8 mouse cellular contexts compared by ENCODE assay signal in genomic region chr11:98943741-98944461, GRCm38 (mm10). TPM values are rescaled to one million over a fixed set of nuclear protein-coding genes. Genes with fewer than 3 reads are reported as not detected.
A peak's percentile ranks its signal among the peaks of the same experiment; 100 is the strongest.
DNase-seq lines count a peak whose midpoint lies in the region; ATAC-seq and TF ChIP-seq lines count a peak whose summit lies in the region.

No protein-coding gene starts in this region.

- no peaks in the 10 kb centered on the region for H3K36me3 ChIP-seq in intestine, embryonic 16.5 days (ENCODE audit: control insufficient read depth, insufficient read depth, low read length)
- no peaks in the 10 kb centered on the region for H3K36me3 ChIP-seq in midbrain, embryonic 14.5 days (ENCODE audit: control insufficient read depth, insufficient read depth, low read length)

- H3K27ac ChIP-seq in embryonic fibroblast, embryonic 13.5 days (ENCODE audit: insufficient read depth, low read length): peak overlapping the region; percentile 90
- H3K27ac ChIP-seq in intestine, embryonic 16.5 days (ENCODE audit: low read length): peak overlapping the region; percentile 95
- H3K27ac ChIP-seq in midbrain, embryonic 14.5 days (replicated peaks; ENCODE audit: low read depth, low read length): 0 out of 2 replicates have a peak overlapping the region, but pooled peaks have one; percentile 52

- WGBS in intestine, embryonic 16.5 days: 36% methylated on average over 14 of the region's 14 CpGs
- WGBS in midbrain, embryonic 14.5 days: 32% methylated on average over 14 of the region's 14 CpGs

- peak; percentile 94 for DNase-seq in heart, adult 11 months
- DNase-seq in heart, adult 8-10 months (ENCODE audit: low spot score): no peak
- peak; percentile 84 to 86 for DNase-seq in B cell, adult 2 months
- DNase-seq in midbrain, embryonic 14.5 days: no peak
- DNase-seq in left cerebral cortex, adult 8-10 months (ENCODE audit: low spot score in 2 of 2): no peak
- DNase-seq in frontal cortex, postnatal 36 days (ENCODE audit: low spot score in 2 of 2): no peak

- TF ChIP-seq POLR2A in embryonic fibroblast, embryonic 13.5 days (IDR thresholded peaks at IDR 0.05; ENCODE audit: low read depth, low read length): no peak

- H3K4me3 ChIP-seq in embryonic fibroblast, embryonic 13.5 days (ENCODE audit: insufficient read depth, low read length): no peak overlapping the region
- H3K4me3 ChIP-seq in intestine, embryonic 16.5 days (ENCODE audit: low read length): no peak overlapping the region
- H3K4me3 ChIP-seq in midbrain, embryonic 14.5 days (replicated peaks; ENCODE audit: low read depth, low read length): no peak overlapping the region

- TF ChIP-seq CTCF in embryonic fibroblast, embryonic 13.5 days (IDR thresholded peaks at IDR 0.05; ENCODE audit: borderline replicate concordance, insufficient read depth, low read length): no peak

- H3K4me1 ChIP-seq in embryonic fibroblast, embryonic 13.5 days (ENCODE audit: control insufficient read depth, insufficient read depth, low read length): peaks cover 40% of the 10 kb centered on the region
- peaks cover 87% of the 10 kb centered on the region for H3K4me1 ChIP-seq in intestine, embryonic 16.5 days (ENCODE audit: control insufficient read depth, insufficient read depth, low read length)
- peaks cover 20% of the 10 kb centered on the region for H3K4me1 ChIP-seq in midbrain, embryonic 14.5 days (ENCODE audit: control insufficient read depth, insufficient read depth, low read length)

- no peaks in the 10 kb centered on the region for H3K27me3 ChIP-seq in intestine, embryonic 16.5 days (replicated peaks; ENCODE audit: control insufficient read depth, insufficient read depth, low read length)
- no peaks in the 10 kb centered on the region for H3K27me3 ChIP-seq in midbrain, embryonic 14.5 days (ENCODE audit: control insufficient read depth, insufficient read depth, low read length)

- no peak overlapping the region for H3K4me2 ChIP-seq in intestine, embryonic 16.5 days (ENCODE audit: low read depth, low read length)
- no peak overlapping the region for H3K4me2 ChIP-seq in midbrain, embryonic 14.5 days (ENCODE audit: low read length)

- ATAC-seq in intestine, embryonic 16.5 days: no peak
- ATAC-seq in midbrain, embryonic 14.5 days (ENCODE audit: low FRiP score, low TSS enrichment): no peak

- H3K9me3 ChIP-seq in intestine, embryonic 16.5 days (ENCODE audit: control insufficient read depth, low read length): no peaks in the 10 kb centered on the region
- no peaks in the 10 kb centered on the region for H3K9me3 ChIP-seq in midbrain, embryonic 14.5 days (ENCODE audit: control insufficient read depth, low read length)

- peak overlapping the region; percentile 69 for H3K9ac ChIP-seq in intestine, embryonic 16.5 days (ENCODE audit: low read depth, low read length)
- H3K9ac ChIP-seq in midbrain, embryonic 14.5 days (replicated peaks; ENCODE audit: low read length): no peak overlapping the region

RNA-seq across cellular contexts. Expression of gene Rara, which starts 16.3 kb away (rescaled TPM):
- 10 to 100 TPM; 10.8 to 13.5 (median 11.9) TPM for total RNA-seq in heart, adult 8-10 months (2022)
- 26.8 and 28.2 TPM in 2 replicates for polyA plus RNA-seq in embryonic fibroblast, embryonic 13.5 days (2011; ENCODE audit: insufficient read length, low read depth, missing spikeins)
- polyA plus RNA-seq in intestine, embryonic 16.5 days (2015; fragmentation: Nextera tagmentation; extraction: Ambion mirVana): 28.2 and 31.2 TPM in 2 replicates
- polyA plus RNA-seq in midbrain, embryonic 14.5 days (2014; fragmentation: Nextera tagmentation; extraction: Ambion mirVana): 8.8 and 11.0 TPM in 2 replicates
- total RNA-seq in left cerebral cortex, adult 8-10 months (2022): 10 to 100 TPM; 11.1 to 11.7 (median 11.4) TPM

RNA-seq across cellular contexts. Expression of gene Cdc6, which starts 36.3 kb away (rescaled TPM):
- under 1 TPM; 0.16 to 0.49 (median 0.25) TPM for total RNA-seq in heart, adult 8-10 months (2022)
- 7.4 and 11.8 TPM in 2 replicates for polyA plus RNA-seq in embryonic fibroblast, embryonic 13.5 days (2011; ENCODE audit: insufficient read length, low read depth, missing spikeins)
- 18.9 and 23.0 TPM in 2 replicates for polyA plus RNA-seq in intestine, embryonic 16.5 days (2015; fragmentation: Nextera tagmentation; extraction: Ambion mirVana)
- polyA plus RNA-seq in midbrain, embryonic 14.5 days (2014; fragmentation: Nextera tagmentation; extraction: Ambion mirVana): 2.5 and 5.6 TPM in 2 replicates
- total RNA-seq in left cerebral cortex, adult 8-10 months (2022): under 1 TPM; 0.15 to 0.91 (median 0.25) TPM

RNA-seq across cellular contexts. Expression of gene Gjd3, which starts 38.9 kb away (rescaled TPM):
- total RNA-seq in heart, adult 8-10 months (2022): under 1 TPM in 1 of 4 experiments, not detected in 3; 0.44 TPM
- not detected in 2 replicates for polyA plus RNA-seq in embryonic fibroblast, embryonic 13.5 days (2011; ENCODE audit: insufficient read length, low read depth, missing spikeins)
- 0.17 TPM in 1 of 2 replicates, not detected in the other for polyA plus RNA-seq in intestine, embryonic 16.5 days (2015; fragmentation: Nextera tagmentation; extraction: Ambion mirVana)
- 0.70 and 2.0 TPM in 2 replicates for polyA plus RNA-seq in midbrain, embryonic 14.5 days (2014; fragmentation: Nextera tagmentation; extraction: Ambion mirVana)
- total RNA-seq in left cerebral cortex, adult 8-10 months (2022): 1 to 10 TPM; 1.2 to 1.8 (median 1.4) TPM

Comparison
In these comparisons a context has a peak if more than half of its experiments do, and no peak if none do; other contexts are left out.
1. DNase-seq: peak in heart, adult 11 months (single experiment) and B cell, adult 2 months (2 of 2); none in heart, adult 8-10 months (single experiment), midbrain, embryonic 14.5 days (single experiment), left cerebral cortex, adult 8-10 months (0 of 2) and frontal cortex, postnatal 36 days (0 of 2).
2. Peak in every context shown above with its lines, with median percentiles within 50 percentile points of each other: H3K27ac ChIP-seq.